Mouse (Mus musculus) brain, embryonic 14.5 days (tissue): ENCODE results near the gene Padi4. TPM values are rescaled to one million over a fixed set of nuclear protein-coding genes. Genes with fewer than 3 reads are reported as not detected.

Experiments
- DNase-seq: peaks from one replicate; pipeline ENCODE4 v3.0.0-alpha.2; 2011; ENCODE audit warnings: low read depth
- CTCF ChIP-seq: fragments of 200-500 bp; IDR thresholded peaks from 2 replicates; pipeline ENCODE4 v1.5.1; 2012; ENCODE audit warnings: inconsistent platforms, mild to moderate bottlenecking, moderate library complexity, borderline replicate concordance; ENCODE audit not compliant: insufficient read depth, insufficient read length; ENCODE audit errors: extremely low read depth
- POLR2A ChIP-seq: fragments of 200-500 bp; IDR thresholded peaks from 2 replicates; pipeline ENCODE4 v1.6.1; 2012; ENCODE audit warnings: mild to moderate bottlenecking, inconsistent platforms, borderline replicate concordance; ENCODE audit not compliant: poor library complexity, insufficient read depth, insufficient read length, severe bottlenecking; ENCODE audit errors: extremely low read depth
- polyA plus RNA-seq: library from polyadenylated mRNA; depleted of rRNA; stranded (reverse); fragments of >200 nt; gene quantifications from 2 replicates; pipeline ENCODE4 v1.2.3, GENCODE M21; 2012

Gene Padi4
- polyA plus RNA-seq, 1 experiment: 0.14 TPM

- no peak for DNase-seq
- TF ChIP-seq CTCF: no peak
- no peak for TF ChIP-seq POLR2A
These were observed 51.3 kb downstream of the Padi4 start for GRCm38 (mm10) chr4:140722710-140723109.

- TF ChIP-seq CTCF (no peak), POLR2A (no peak)
- no peak for DNase-seq
These were observed 52.0 kb downstream of the Padi4 start for GRCm38 (mm10) chr4:140721968-140722490.

GRCm38 (mm10) chr4:140720091-140720490 lies 53.9 kb downstream of the Padi4 start:
- no peak for DNase-seq
- no peak for TF ChIP-seq POLR2A
- no peak for TF ChIP-seq CTCF

- TF ChIP-seq CTCF (no peak), POLR2A (no peak)
- DNase-seq: no peak
These were observed 55.6 kb downstream of the Padi4 start for GRCm38 (mm10) chr4:140718436-140718835.

GRCm38 (mm10) chr4:140716994-140717393 lies 57.0 kb downstream of the Padi4 start:
- TF ChIP-seq CTCF: no peak
- no peak for TF ChIP-seq POLR2A

GRCm38 (mm10) chr4:140714586-140714985 lies 59.5 kb downstream of the Padi4 start:
- TF ChIP-seq CTCF (no peak), POLR2A (no peak)
- no peak for DNase-seq

More at GRCm38 (mm10) chr4:140716994-140717393, 57.0 kb downstream of the Padi4 start:
- no peak for DNase-seq

- DNase-seq: peak; percentile 96
- no peak for TF ChIP-seq POLR2A
- peak; percentile 95 for TF ChIP-seq CTCF
These were observed 60.3 kb downstream of the Padi4 start for GRCm38 (mm10) chr4:140713480-140714365.

- DNase-seq: no peak
- TF ChIP-seq CTCF (no peak), POLR2A (no peak)
These were observed 62.7 kb downstream of the Padi4 start for GRCm38 (mm10) chr4:140711360-140711759.

GRCm38 (mm10) chr4:140710781-140711180 lies 63.3 kb downstream of the Padi4 start:
- TF ChIP-seq POLR2A (no peak), CTCF (no peak)
- no peak for DNase-seq

GRCm38 (mm10) chr4:140709617-140710016 lies 64.4 kb downstream of the Padi4 start:
- no peak for TF ChIP-seq POLR2A
- no peak for TF ChIP-seq CTCF
- DNase-seq: no peak

- no peak for TF ChIP-seq CTCF
- no peak for TF ChIP-seq POLR2A
- peak; percentile 26 for DNase-seq
These were observed 64.9 kb downstream of the Padi4 start for GRCm38 (mm10) chr4:140709111-140709510.
